18 mouse cellular contexts compared by ENCODE assay signal in genomic region chr12:83352640-83353039, GRCm38 (mm10).
DNase-seq lines count a peak whose midpoint lies in the region; ATAC-seq and TF ChIP-seq lines count a peak whose summit lies in the region.
"Had no signal": no experiment of that assay in that cellular context is flagged by ENCODE, and none has a peak within 500 bp of the region (broad histone marks: within the 10 kb centered on the region; RNA-seq: fewer than 3 reads in every experiment).

No protein-coding gene starts in this region.

- 0 out of 2 replicates have a peak, but pooled peaks cover 3% of the 10 kb centered on the region for H3K36me3 ChIP-seq in heart, embryonic 12.5 days
- H3K36me3 ChIP-seq: embryonic facial prominence, embryonic 15.5 days; neural tube, embryonic 15.5 days had no signal

- no peak for TF ChIP-seq POLR2A in lung, adult 2 months (IDR thresholded peaks at IDR 0.05; ENCODE audit: borderline replicate concordance, extremely low read depth, low read depth, low read length)

- H3K9me3 ChIP-seq in heart, embryonic 12.5 days (replicated peaks) = no peaks in the 10 kb centered on the region
- H3K9me3 ChIP-seq: embryonic facial prominence, embryonic 15.5 days; neural tube, embryonic 15.5 days had no signal

- 19% methylated on average over 6 of the region's 6 CpGs for WGBS in heart, embryonic 12.5 days
- 76% methylated on average over 6 of the region's 6 CpGs for WGBS in lung, adult 2 months

- H3K9ac ChIP-seq in heart, embryonic 12.5 days = no peak overlapping the region
- H3K9ac ChIP-seq: embryonic facial prominence, embryonic 15.5 days; hindbrain, embryonic 14.5 days; liver, embryonic 14.5 days; neural tube, embryonic 15.5 days had no signal

- peak overlapping the region; percentile 34; the same call in 1 of the 2 replicates for H3K4me2 ChIP-seq in heart, embryonic 12.5 days
- H3K4me2 ChIP-seq: embryonic facial prominence, embryonic 15.5 days; hindbrain, embryonic 14.5 days; neural tube, embryonic 15.5 days had no signal

- peak; percentile 21 for DNase-seq in adrenal gland, adult 2 months
- DNase-seq in adrenal gland, adult 18-20 months (ENCODE audit: low spot score in 2 of 2) = no peak
- peak; percentile 31 for DNase-seq in kidney, postnatal 10 days
- DNase-seq in kidney, adult 11 months = no peak
- peak; percentile 79 for DNase-seq in skeletal muscle tissue, adult 2 months (ENCODE audit: low read depth, low spot score)
- no peak for DNase-seq in layer of hippocampus, postnatal 25 days (ENCODE audit: extremely low spot score in 1 of 2, low spot score in 1 of 2)
- DNase-seq in lung, adult 2 months = no peak
- DNase-seq: cerebellum, adult 11-12 months; kidney, adult 18-20 months had no signal

- H3K4me1 ChIP-seq in heart, embryonic 12.5 days (replicated peaks) = peaks cover 56% of the 10 kb centered on the region
- no peaks in the 10 kb centered on the region for H3K4me1 ChIP-seq in lung, adult 2 months (ENCODE audit: control insufficient read depth, insufficient read depth, low read length)
- H3K4me1 ChIP-seq: embryonic facial prominence, embryonic 15.5 days had no signal

- ATAC-seq in heart, embryonic 12.5 days (ENCODE audit: insufficient number of reproducible peaks, low FRiP score) = peak; percentile 53; the same call in 1 of the 2 replicates
- ATAC-seq: activated CD4-positive, CD25-positive, alpha-beta regulatory T cell, adult 4 months; forebrain, embryonic 14.5 days had no signal

- H3K27me3 ChIP-seq in heart, embryonic 12.5 days (replicated peaks) = no peaks in the 10 kb centered on the region
- H3K27me3 ChIP-seq: CH12.LX; embryonic facial prominence, embryonic 15.5 days; neural tube, embryonic 15.5 days had no signal

- no peak for TF ChIP-seq CTCF in lung, adult 2 months (IDR thresholded peaks at IDR 0.05; ENCODE audit: insufficient read depth, low read length)

- no peak overlapping the region for H3K4me3 ChIP-seq in heart, embryonic 12.5 days
- H3K4me3 ChIP-seq in lung, adult 2 months (replicated peaks; ENCODE audit: extremely low read depth, low read depth, low read length) = no peak overlapping the region
- H3K4me3 ChIP-seq: embryonic facial prominence, embryonic 15.5 days; left cerebral cortex, adult 2 months; neural tube, embryonic 15.5 days had no signal

- H3K27ac ChIP-seq in heart, embryonic 12.5 days (ENCODE audit: poor library complexity, severe bottlenecking) = peak overlapping the region; percentile 84
- H3K27ac ChIP-seq: embryonic facial prominence, embryonic 15.5 days; hindbrain, embryonic 14.5 days; left cerebral cortex, adult 2 months; liver, embryonic 14.5 days; neural tube, embryonic 15.5 days had no signal

Comparison
In these comparisons a context has a peak if more than half of its experiments do, and no peak if none do; other contexts are left out.
1. DNase-seq: peak in adrenal gland, adult 2 months (single experiment), kidney, postnatal 10 days (single experiment) and skeletal muscle tissue, adult 2 months (single experiment); none in adrenal gland, adult 18-20 months (0 of 2), kidney, adult 11 months (single experiment), layer of hippocampus, postnatal 25 days (0 of 2) and lung, adult 2 months (single experiment).